Mouse (Mus musculus) layer of hippocampus, adult 2 months (tissue): ENCODE measurements around the gene Gabpa. TPM values are rescaled to one million over a fixed set of nuclear protein-coding genes. Genes with fewer than 3 reads are reported as not detected.

Source experiments
- DNase-seq, 2 experiments: peaks; one replicate each; pipeline ENCODE4 v3.0.0; 2022; ENCODE audit warnings: low spot score in 2 of 2
- H3K27ac ChIP-seq: fragments of 200-600 bp; 2 replicates; pipeline ENCODE4 v1.8.1; 2022
- H3K4me3 ChIP-seq: fragments of 200-600 bp; 2 replicates; pipeline ENCODE4 v1.8.1; 2022; ENCODE audit warnings: mild to moderate bottlenecking
- CTCF ChIP-seq: fragments of 200-600 bp; conservative IDR thresholded peaks from 2 replicates; pipeline ENCODE4 v1.8.1; 2022; ENCODE audit warnings: antibody characterized with exemption, mild to moderate bottlenecking, moderate library complexity
- long read RNA-seq, 2 experiments: library from polyadenylated mRNA; stranded (forward); transcript quantifications; one replicate each; pipeline ENCODE4 v2.0.0; 2021; ENCODE audit warnings: borderline mapping rate in 2 of 2
- total RNA-seq, 2 experiments: library from RNA; stranded (reverse); gene quantifications; 2 replicates each; pipeline ENCODE4 v1.2.3; 2021

Gene Gabpa
- 10 to 100 TPM; 26.1 to 33.3 TPM for total RNA-seq
- long read RNA-seq, experiment 1, full-length matches to known transcripts = 10 of 13 reads
- long read RNA-seq, experiment 1, partial matches to known transcripts = 2 of 13 reads
- long read RNA-seq, experiment 1, other reads (novel, unspliced or antisense) = 1 of 13 reads
- long read RNA-seq, experiment 2, full-length matches to known transcripts = 29 of 34 reads
- long read RNA-seq, experiment 2, partial matches to known transcripts = 1 of 34 reads
- long read RNA-seq, experiment 2, other reads (novel, unspliced or antisense) = 4 of 34 reads

GRCm38 (mm10) chr16:84834745-84835440 lies at the start of gene Gabpa:
Gabpa (plus strand) TSS chr16:84834925.
- H3K4me3 ChIP-seq = peak within 1 kb of the TSS; percentile 77
- TF ChIP-seq CTCF = no peak
- peak within 1 kb of the TSS; percentile 100 for H3K27ac ChIP-seq
- DNase-seq = peak; percentile 87 to 93

- no peak overlapping the region; the same call in 1 of the 2 replicates for H3K27ac ChIP-seq
- H3K4me3 ChIP-seq = no peak overlapping the region
- no peak for TF ChIP-seq CTCF
- no peak for DNase-seq
These were observed 49.8 kb upstream of the Gabpa start for GRCm38 (mm10) chr16:84784966-84785365.

- no peak for DNase-seq
- TF ChIP-seq CTCF = no peak
- H3K4me3 ChIP-seq = no peak overlapping the region
- H3K27ac ChIP-seq = no peak overlapping the region
These were observed 44.0 kb upstream of the Gabpa start for GRCm38 (mm10) chr16:84790595-84791165.

GRCm38 (mm10) chr16:84793401-84793800 lies 41.3 kb upstream of the Gabpa start:
- H3K4me3 ChIP-seq = no peak overlapping the region
- DNase-seq = no peak
- no peak for TF ChIP-seq CTCF
- no peak overlapping the region for H3K27ac ChIP-seq

GRCm38 (mm10) chr16:84795337-84795736 lies 39.4 kb upstream of the Gabpa start:
- no peak overlapping the region for H3K27ac ChIP-seq
- no peak for DNase-seq
- 0 out of 2 replicates have a peak, but pooled peaks have one; percentile 4 for TF ChIP-seq CTCF
- no peak overlapping the region for H3K4me3 ChIP-seq

GRCm38 (mm10) chr16:84796678-84797077 lies 38.0 kb upstream of the Gabpa start:
- no peak for TF ChIP-seq CTCF
- DNase-seq = no peak
- Histone ChIP-seq H3K27ac (no peak overlapping the region), H3K4me3 (no peak overlapping the region)

GRCm38 (mm10) chr16:84800038-84800437 lies 34.7 kb upstream of the Gabpa start:
- no peak for TF ChIP-seq CTCF
- no peak overlapping the region for H3K27ac ChIP-seq
- no peak for DNase-seq
- H3K4me3 ChIP-seq = no peak overlapping the region

- no peak overlapping the region for H3K4me3 ChIP-seq
- no peak for DNase-seq
- H3K27ac ChIP-seq = peak overlapping the region; percentile 46; the same call in 1 of the 2 replicates
- no peak for TF ChIP-seq CTCF
These were observed 32.5 kb upstream of the Gabpa start for GRCm38 (mm10) chr16:84802217-84802616.

GRCm38 (mm10) chr16:84804866-84805265 lies 29.9 kb upstream of the Gabpa start:
- Histone ChIP-seq H3K27ac (peak overlapping the region; percentile 32; the same call in 1 of the 2 replicates), H3K4me3 (no peak overlapping the region)
- no peak for DNase-seq
- TF ChIP-seq CTCF = no peak

GRCm38 (mm10) chr16:84806175-84806574 lies 28.6 kb upstream of the Gabpa start:
- TF ChIP-seq CTCF = no peak
- Histone ChIP-seq H3K4me3 (no peak overlapping the region), H3K27ac (no peak overlapping the region)
- no peak for DNase-seq

GRCm38 (mm10) chr16:84807874-84808273 lies 26.9 kb upstream of the Gabpa start:
- TF ChIP-seq CTCF = no peak
- Histone ChIP-seq H3K4me3 (no peak overlapping the region), H3K27ac (no peak overlapping the region)
- no peak for DNase-seq

GRCm38 (mm10) chr16:84810254-84810653 lies 24.5 kb upstream of the Gabpa start:
- no peak for TF ChIP-seq CTCF
- DNase-seq = no peak

GRCm38 (mm10) chr16:84813852-84814251 lies 20.9 kb upstream of the Gabpa start:
- TF ChIP-seq CTCF = no peak
- H3K4me3 ChIP-seq = no peak overlapping the region

More at GRCm38 (mm10) chr16:84810254-84810653, 24.5 kb upstream of the Gabpa start:
- Histone ChIP-seq H3K27ac (no peak overlapping the region), H3K4me3 (no peak overlapping the region)

GRCm38 (mm10) chr16:84814511-84814910 lies 20.2 kb upstream of the Gabpa start:
- Histone ChIP-seq H3K27ac (no peak overlapping the region), H3K4me3 (no peak overlapping the region)
- no peak for TF ChIP-seq CTCF
- no peak for DNase-seq

More at GRCm38 (mm10) chr16:84813852-84814251, 20.9 kb upstream of the Gabpa start:
- no peak for DNase-seq
- no peak overlapping the region for H3K27ac ChIP-seq
